Comparison of ENCODE assay signal across 17 mouse cellular contexts in genomic region chr3:58302322-58302721, GRCm38 (mm10).
"Had no signal": no experiment of that assay in that cellular context is flagged by ENCODE, and none has a peak within 500 bp of the region (broad histone marks: within the 10 kb centered on the region; RNA-seq: fewer than 3 reads in every experiment).

No protein-coding gene starts in this region.

- H3K4me1 ChIP-seq: stomach, embryonic 15.5 days had no signal

- H3K9ac ChIP-seq: neural tube, embryonic 12.5 days; neural tube, embryonic 13.5 days; neural tube, embryonic 15.5 days; stomach, embryonic 15.5 days had no signal

- H3K4me3 ChIP-seq: neural tube, embryonic 12.5 days; neural tube, embryonic 13.5 days; neural tube, embryonic 15.5 days; stomach, embryonic 15.5 days had no signal

- H3K4me2 ChIP-seq: neural tube, embryonic 12.5 days; neural tube, embryonic 13.5 days; neural tube, embryonic 15.5 days; stomach, embryonic 15.5 days had no signal

- DNase-seq: retina, postnatal 1 day; right cerebral cortex, adult 18-20 months; right cerebral cortex, postnatal 14 days; right cerebral cortex, postnatal 25 days; right cerebral cortex, postnatal 4 days; spleen, adult 18-20 months; thymus, adult 18-20 months; thymus, adult 2 months; thymus, postnatal 14 days; thymus, postnatal 25 days; thymus, postnatal 36 days; thymus, postnatal 4 days had no signal

- H3K9me3 ChIP-seq: neural tube, embryonic 12.5 days; neural tube, embryonic 13.5 days; neural tube, embryonic 15.5 days; stomach, embryonic 15.5 days had no signal

- H3K36me3 ChIP-seq: neural tube, embryonic 12.5 days; neural tube, embryonic 13.5 days; neural tube, embryonic 15.5 days; stomach, embryonic 15.5 days had no signal

- H3K27ac ChIP-seq: neural tube, embryonic 12.5 days; neural tube, embryonic 13.5 days; neural tube, embryonic 15.5 days; stomach, embryonic 15.5 days; stomach, postnatal 0 days had no signal

- H3K27me3 ChIP-seq: neural tube, embryonic 12.5 days; neural tube, embryonic 13.5 days; neural tube, embryonic 15.5 days; stomach, embryonic 15.5 days had no signal
